In the genomic region with DNA sequence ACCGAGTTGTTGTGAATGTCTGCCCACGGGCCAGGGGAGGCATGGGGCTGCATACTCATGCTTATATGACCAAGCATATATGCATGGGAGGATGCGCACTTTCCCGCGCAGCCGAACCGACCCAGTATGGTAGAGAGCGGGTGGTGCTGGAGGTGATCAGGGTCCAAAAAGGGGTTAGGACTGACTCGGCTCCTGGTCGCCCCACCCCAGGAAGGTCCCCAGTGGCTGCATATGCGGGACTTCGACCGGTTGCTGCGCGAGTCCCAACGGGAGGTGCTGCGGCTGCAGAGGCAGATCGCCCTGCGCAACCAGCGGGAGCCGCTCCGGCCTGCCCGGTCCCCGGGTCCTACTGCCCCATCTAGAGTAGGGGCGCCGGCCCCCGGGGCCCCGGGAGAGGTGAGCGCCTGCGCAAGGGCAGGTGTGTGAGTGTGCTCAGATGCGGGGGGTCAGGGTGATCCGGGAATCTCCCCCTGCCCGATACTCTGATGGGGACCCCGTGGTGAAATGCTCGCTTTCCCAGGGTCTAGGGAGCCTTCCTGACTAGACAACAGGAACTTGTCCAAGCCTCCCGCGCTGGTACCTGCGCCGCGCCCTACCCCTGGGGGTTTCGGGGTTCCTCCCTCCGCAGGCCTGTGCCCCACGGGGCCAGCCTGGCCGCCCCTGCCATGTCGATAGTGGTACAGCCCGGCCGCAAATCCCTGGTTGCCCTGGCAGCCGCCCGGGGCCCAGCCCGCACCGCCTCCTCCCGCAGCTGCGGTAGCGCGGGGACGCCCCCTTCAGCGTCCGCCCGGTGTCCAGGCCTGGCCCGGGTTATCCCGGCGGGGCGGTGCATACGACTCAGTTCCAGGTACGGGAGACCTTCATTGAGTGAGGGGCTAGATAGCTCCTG, we compare ENCODE assay signal across 8 mouse cellular contexts. TPM values are rescaled to one million over a fixed set of nuclear protein-coding genes. Genes with fewer than 3 reads are reported as not detected.
DNase-seq lines count a peak whose midpoint lies in the region; ATAC-seq and TF ChIP-seq lines count a peak whose summit lies in the region.

No protein-coding gene starts in this region.

- no peak for TF ChIP-seq POLR2A in thymus, adult 2 months (IDR thresholded peaks at IDR 0.05; ENCODE audit: control insufficient read depth, extremely low read depth, insufficient read depth, low read length, poor library complexity)

- peaks cover 15% of the 10 kb centered on the region for H3K27me3 ChIP-seq in thymus, adult 2 months (ENCODE audit: control insufficient read depth, insufficient read depth, low read length)
- H3K27me3 ChIP-seq in forebrain, postnatal 0 days (ENCODE audit: insufficient read depth, low read length), result no peaks in the 10 kb centered on the region
- H3K27me3 ChIP-seq in midbrain, embryonic 11.5 days (ENCODE audit: control insufficient read depth, insufficient read depth, low read length), result peaks cover 48% of the 10 kb centered on the region

- peak overlapping the region; percentile 82 for H3K9ac ChIP-seq in forebrain, postnatal 0 days
- H3K9ac ChIP-seq in midbrain, embryonic 11.5 days (ENCODE audit: low read length), result peak overlapping the region; percentile 75

- H3K4me2 ChIP-seq in forebrain, postnatal 0 days (ENCODE audit: low read depth), result peak overlapping the region; percentile 95
- H3K4me2 ChIP-seq in midbrain, embryonic 11.5 days, result peak overlapping the region; percentile 98

- ATAC-seq in forebrain, postnatal 0 days, result peak; percentile 38
- ATAC-seq in midbrain, embryonic 11.5 days (ENCODE audit: low FRiP score), result peak; percentile 60

- H3K4me1 ChIP-seq in thymus, adult 2 months (replicated peaks; ENCODE audit: control insufficient read depth, insufficient read depth, low read length), result peaks cover 38% of the 10 kb centered on the region
- H3K4me1 ChIP-seq in forebrain, postnatal 0 days (ENCODE audit: insufficient read depth), result peaks cover 38% of the 10 kb centered on the region
- H3K4me1 ChIP-seq in midbrain, embryonic 11.5 days (ENCODE audit: control insufficient read depth, insufficient read depth, low read length), result peaks cover 29% of the 10 kb centered on the region

- H3K9me3 ChIP-seq in forebrain, postnatal 0 days (ENCODE audit: low read length), result no peaks in the 10 kb centered on the region
- no peaks in the 10 kb centered on the region for H3K9me3 ChIP-seq in midbrain, embryonic 11.5 days (ENCODE audit: control insufficient read depth, low read length)

- H3K4me3 ChIP-seq in thymus, adult 2 months (ENCODE audit: control insufficient read depth, insufficient read depth, low read length), result peak overlapping the region; percentile 8
- peak overlapping the region; percentile 66 for H3K4me3 ChIP-seq in forebrain, postnatal 0 days (ENCODE audit: low read depth, low read length)
- peak overlapping the region; percentile 48 for H3K4me3 ChIP-seq in midbrain, embryonic 11.5 days (ENCODE audit: low read depth, low read length)

- WGBS in thymus, adult 2 months, result 4% methylated on average over 65 of the region's 65 CpGs
- 3% methylated on average over 65 of the region's 65 CpGs for WGBS in forebrain, postnatal 0 days
- under 1% methylated on average over 65 of the region's 65 CpGs for WGBS in midbrain, embryonic 11.5 days

- no peak for TF ChIP-seq CTCF in thymus, adult 2 months (IDR thresholded peaks at IDR 0.05; ENCODE audit: borderline replicate concordance, control insufficient read depth, extremely low read depth, insufficient read depth, low read length, poor library complexity)
- no peak for TF ChIP-seq CTCF in forebrain, postnatal 0 days (IDR thresholded peaks at IDR 0.05; ENCODE audit: low read depth)

- no peak for DNase-seq in thymus, adult 2 months
- DNase-seq in thymus, postnatal 10 days (ENCODE audit: low spot score in 2 of 2), result no peak
- peak; percentile 77 for DNase-seq in cerebellum, adult 9-10 months
- DNase-seq in forebrain, postnatal 0 days, result peak; percentile 67
- peak; percentile 56 for DNase-seq in layer of hippocampus, adult 9-11 months
- peak; percentile 95 for DNase-seq in midbrain, embryonic 11.5 days (ENCODE audit: low spot score, missing footprints)
- DNase-seq in spleen, postnatal 4 days (ENCODE audit: low spot score in 2 of 2), result peak; percentile 38 to 75
- no peak for DNase-seq in gastrocnemius, postnatal 10 days

- H3K27ac ChIP-seq in thymus, adult 2 months (ENCODE audit: control insufficient read depth, insufficient read depth, low read length), result no peak overlapping the region
- H3K27ac ChIP-seq in forebrain, postnatal 0 days (ENCODE audit: low read depth, low read length), result 0 out of 2 replicates have a peak overlapping the region, but pooled peaks have one; percentile 57
- no peak overlapping the region; the same call in none of the 2 replicates for H3K27ac ChIP-seq in midbrain, embryonic 11.5 days (ENCODE audit: low read depth, low read length)

- H3K36me3 ChIP-seq in thymus, adult 2 months (ENCODE audit: control insufficient read depth, insufficient read depth, low read length), result no peaks in the 10 kb centered on the region
- H3K36me3 ChIP-seq in forebrain, postnatal 0 days (ENCODE audit: insufficient read depth), result peaks cover 20% of the 10 kb centered on the region
- no peaks in the 10 kb centered on the region for H3K36me3 ChIP-seq in midbrain, embryonic 11.5 days (ENCODE audit: control insufficient read depth, insufficient read depth, low read length)

RNA-seq across cellular contexts. Expression of gene Tspoap1, which starts 3.9 kb away (rescaled TPM):
- polyA plus RNA-seq in thymus, adult 2 months (2012; rRNA removed), result 25.3 and 27.9 TPM in 2 replicates
- 119 and 199 TPM in 2 replicates for total RNA-seq in forebrain, postnatal 0 days (2014; rRNA removed)
- 10.5 and 20.1 TPM in 2 replicates for polyA plus RNA-seq in forebrain, postnatal 0 days (2015; fragmentation: Nextera tagmentation; extraction: Ambion mirVana)
- polyA plus RNA-seq in midbrain, embryonic 11.5 days (2014; fragmentation: Nextera tagmentation; extraction: Ambion mirVana), result 7.0 and 9.0 TPM in 2 replicates
- total RNA-seq in gastrocnemius, postnatal 10 days (2021), result under 1 TPM; 0.27 to 0.38 TPM

RNA-seq across cellular contexts. Expression of gene Supt4a, which starts 26.9 kb away (rescaled TPM):
- polyA plus RNA-seq in thymus, adult 2 months (2012; rRNA removed), result 172 and 215 TPM in 2 replicates
- total RNA-seq in forebrain, postnatal 0 days (2014; rRNA removed), result 64.9 and 78.5 TPM in 2 replicates
- 141 and 159 TPM in 2 replicates for polyA plus RNA-seq in forebrain, postnatal 0 days (2015; fragmentation: Nextera tagmentation; extraction: Ambion mirVana)
- polyA plus RNA-seq in midbrain, embryonic 11.5 days (2014; fragmentation: Nextera tagmentation; extraction: Ambion mirVana), result 148 and 163 TPM in 2 replicates
- total RNA-seq in gastrocnemius, postnatal 10 days (2021), result 10 to 100 TPM; 38.6 to 42.6 TPM

RNA-seq across cellular contexts. Expression of gene Mpo, which starts 29.1 kb away (rescaled TPM):
- polyA plus RNA-seq in thymus, adult 2 months (2012; rRNA removed), result 4.6 and 8.5 TPM in 2 replicates
- total RNA-seq in forebrain, postnatal 0 days (2014; rRNA removed), result 0.33 and 0.46 TPM in 2 replicates
- polyA plus RNA-seq in forebrain, postnatal 0 days (2015; fragmentation: Nextera tagmentation; extraction: Ambion mirVana), result 0.21 TPM in 1 of 2 replicates, not detected in the other
- polyA plus RNA-seq in midbrain, embryonic 11.5 days (2014; fragmentation: Nextera tagmentation; extraction: Ambion mirVana), result 2.6 and 2.9 TPM in 2 replicates
- total RNA-seq in gastrocnemius, postnatal 10 days (2021), result 1 to 10 TPM in 1 of 2 experiments, not detected in 1; 4.4 TPM

Comparison
In these comparisons a context has a peak if more than half of its experiments do, and no peak if none do; other contexts are left out.
1. DNase-seq: peak in cerebellum, adult 9-10 months (single experiment), forebrain, postnatal 0 days (single experiment), layer of hippocampus, adult 9-11 months (single experiment), midbrain, embryonic 11.5 days (single experiment) and spleen, postnatal 4 days (2 of 2); none in thymus, adult 2 months (single experiment), thymus, postnatal 10 days (0 of 2) and gastrocnemius, postnatal 10 days (single experiment).
2. H3K4me3 ChIP-seq: peak in every context shown above with its lines; median percentile 66 in forebrain, postnatal 0 days; 48 in midbrain, embryonic 11.5 days; 8 in thymus, adult 2 months.